Mouse (Mus musculus) forebrain, postnatal 0 days (tissue): Measurements from ENCODE around the gene Kcnip1. TPM values are rescaled to one million over a fixed set of nuclear protein-coding genes. Genes with fewer than 3 reads are reported as not detected.
A peak's percentile ranks its signal among the peaks of the same experiment; 100 is the strongest.

Source experiments
- ATAC-seq: fragments of 200-750 bp; cut with Nextera tagmentation; 2 replicates; pipeline ENCODE4 v1.8.0; 2017; ENCODE audit warnings: mild to moderate bottlenecking, moderate library complexity
- DNase-seq: peaks from one replicate; pipeline ENCODE4 v3.0.0-alpha.2; 2015
- H3K27ac ChIP-seq: fragments of 300-500 bp; sonication (generic); 2 replicates; pipeline ENCODE4 v1.5.1; 2014; ENCODE audit warnings: low read depth, mild to moderate bottlenecking, antibody characterized with exemption, low read length, moderate library complexity, mixed read lengths
- H3K27me3 ChIP-seq: fragments of 300-500 bp; sonication (generic); 2 replicates; pipeline ENCODE4 v1.6.1; 2014; ENCODE audit warnings: mild to moderate bottlenecking, low read length, mixed read lengths; ENCODE audit not compliant: insufficient read depth
- H3K36me3 ChIP-seq: fragments of 300-500 bp; sonication (generic); 2 replicates; pipeline ENCODE4 v1.6.1; 2014; ENCODE audit warnings: mild to moderate bottlenecking, moderate library complexity; ENCODE audit not compliant: insufficient read depth
- H3K4me1 ChIP-seq: fragments of 300-500 bp; sonication (generic); 2 replicates; pipeline ENCODE4 v1.6.1; 2014; ENCODE audit warnings: antibody characterized with exemption; ENCODE audit not compliant: insufficient read depth
- H3K4me2 ChIP-seq: fragments of 300-500 bp; sonication (generic); 2 replicates; pipeline ENCODE4 v1.6.1; 2014; ENCODE audit warnings: low read depth, mild to moderate bottlenecking, moderate library complexity
- H3K4me3 ChIP-seq: fragments of 300-500 bp; sonication (generic); 2 replicates; pipeline ENCODE4 v1.5.1; 2014; ENCODE audit warnings: low read depth, low read length, mixed read lengths
- H3K9ac ChIP-seq: fragments of 300-500 bp; sonication (generic); 2 replicates; pipeline ENCODE4 v1.6.1; 2014; ENCODE audit warnings: mild to moderate bottlenecking
- H3K9me3 ChIP-seq: fragments of 300-500 bp; sonication (generic); 2 replicates; pipeline ENCODE4 v1.6.1; 2016; ENCODE audit warnings: low read length
- CTCF ChIP-seq: sonication (generic); IDR thresholded peaks from 2 replicates; pipeline ENCODE4 v1.5.1; 2016; ENCODE audit warnings: antibody characterized with exemption, control low read depth, low read depth
- WGBS: fragments of 180-500 bp; shearing (Covaris S2); extraction: QIAGEN DNeasy Blood & Tissue Kit; methylation state at CpG from one replicate; pipeline ENCODE4 v1.1.7; 2014; 5-methylcytosine and 5-hydroxymethylcytosine counted together
- polyA plus RNA-seq: library from polyadenylated mRNA; unstranded; fragments of >200 nt; fragmentation: Nextera tagmentation; extraction: Ambion mirVana; gene quantifications from 2 replicates; pipeline ENCODE4 v1.2.1, GENCODE M21; 2015
- total RNA-seq: library from RNA; depleted of rRNA; stranded (reverse); fragments of >200 nt; gene quantifications from 2 replicates; pipeline ENCODE4 v1.2.3, GENCODE M21; 2014

Kcnip1 gene
- total and polyA plus RNA-seq, 2 experiments from 2014 or later = 91.0 to 92.6 TPM

DNA sequence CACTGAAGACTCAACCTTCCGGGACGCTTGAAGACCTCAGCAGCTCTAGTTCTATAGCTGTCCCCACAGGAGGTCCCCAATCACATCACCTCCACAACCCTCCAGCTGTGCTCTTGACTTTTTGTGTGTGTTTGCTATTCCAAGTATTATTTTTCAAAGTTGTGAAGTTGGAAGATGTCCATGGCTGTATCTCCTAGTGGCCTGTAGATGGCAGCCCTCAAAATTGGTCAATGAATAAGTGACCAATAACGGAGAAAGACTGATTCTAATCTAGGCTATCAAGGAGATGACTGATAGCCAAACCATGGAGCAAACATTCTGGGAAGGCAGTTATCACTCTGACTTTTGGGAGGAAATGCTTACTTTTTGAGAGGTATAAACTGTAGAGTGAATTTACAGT, 123.4 kb downstream of the Kcnip1 start:
- TF ChIP-seq CTCF = no peak
- no peak overlapping the region for H3K27ac ChIP-seq
- WGBS = 53% methylated on average over 3 of the region's 3 CpGs
- H3K4me1 ChIP-seq = no peaks in the 10 kb centered on the region
- H3K4me3 ChIP-seq = no peak overlapping the region
- no peaks in the 10 kb centered on the region for H3K9me3 ChIP-seq
- no peaks in the 10 kb centered on the region for H3K27me3 ChIP-seq
- DNase-seq = no peak
- ATAC-seq = no peak
- H3K36me3 ChIP-seq = no peaks in the 10 kb centered on the region
- no peak overlapping the region for H3K9ac ChIP-seq
- H3K4me2 ChIP-seq = no peak overlapping the region

GRCm38 (mm10) chr11:33866775-33867174, 126.2 kb downstream of the Kcnip1 start:
- 48% methylated on average over 6 of the region's 6 CpGs for WGBS
- no peaks in the 10 kb centered on the region for H3K27me3 ChIP-seq
- ATAC-seq (peak; percentile 53), DNase-seq (no peak)
- H3K27ac ChIP-seq = no peak overlapping the region
- H3K9me3 ChIP-seq = no peaks in the 10 kb centered on the region
- no peak overlapping the region for H3K9ac ChIP-seq
- H3K36me3 ChIP-seq = no peaks in the 10 kb centered on the region
- no peak overlapping the region for H3K4me2 ChIP-seq
- H3K4me1 ChIP-seq = no peaks in the 10 kb centered on the region
- no peak for TF ChIP-seq CTCF
- H3K4me3 ChIP-seq = no peak overlapping the region

DNA sequence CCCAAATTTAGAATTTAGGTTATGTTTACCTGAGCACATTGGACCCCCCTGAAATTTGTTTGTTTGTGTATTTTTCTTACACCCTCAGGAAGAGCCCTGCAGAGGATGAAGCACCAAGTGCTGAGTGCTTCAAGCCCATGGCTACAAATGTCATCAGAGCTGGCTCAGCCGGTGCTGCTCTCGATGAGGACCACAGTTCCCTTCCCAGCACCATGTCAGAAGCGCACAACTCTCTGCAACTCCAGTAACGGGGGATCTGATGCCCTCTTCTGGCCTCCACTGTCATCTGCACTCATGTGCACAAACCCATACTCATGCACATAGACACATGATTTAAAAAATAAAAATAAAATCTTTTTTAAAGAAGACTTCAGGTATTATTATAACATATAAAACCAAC, 128.7 kb downstream of the Kcnip1 start:
- 96% methylated on average over 4 of the region's 4 CpGs for WGBS
- Histone ChIP-seq H3K4me1 (no peaks in the 10 kb centered on the region), H3K9ac (no peak overlapping the region), H3K4me3 (no peak overlapping the region), H3K4me2 (no peak overlapping the region), H3K27me3 (no peaks in the 10 kb centered on the region), H3K27ac (no peak overlapping the region), H3K9me3 (no peaks in the 10 kb centered on the region), H3K36me3 (no peaks in the 10 kb centered on the region)
- no peak for ATAC-seq
- no peak for DNase-seq
- no peak for TF ChIP-seq CTCF

GRCm38 (mm10) chr11:33861823-33862222, 131.1 kb downstream of the Kcnip1 start:
- H3K27me3 ChIP-seq = no peaks in the 10 kb centered on the region
- H3K4me3 ChIP-seq = no peak overlapping the region
- H3K36me3 ChIP-seq = no peaks in the 10 kb centered on the region
- DNase-seq = no peak
- no peaks in the 10 kb centered on the region for H3K4me1 ChIP-seq
- no peaks in the 10 kb centered on the region for H3K9me3 ChIP-seq
- no peak overlapping the region for H3K4me2 ChIP-seq
- ATAC-seq = no peak
- no peak overlapping the region for H3K9ac ChIP-seq
- no peak overlapping the region for H3K27ac ChIP-seq
- TF ChIP-seq CTCF = no peak

GRCm38 (mm10) chr11:33860905-33861582, 131.9 kb downstream of the Kcnip1 start:
- DNase-seq = no peak
- no peak overlapping the region for H3K9ac ChIP-seq
- no peaks in the 10 kb centered on the region for H3K9me3 ChIP-seq
- H3K36me3 ChIP-seq = no peaks in the 10 kb centered on the region
- no peak overlapping the region for H3K4me2 ChIP-seq
- 53% methylated on average over 4 of the region's 4 CpGs for whole genome bisulfite sequencing
- no peak overlapping the region for H3K27ac ChIP-seq
- H3K4me3 ChIP-seq = no peak overlapping the region
- TF ChIP-seq CTCF = no peak
- H3K27me3 ChIP-seq = no peaks in the 10 kb centered on the region
- H3K4me1 ChIP-seq = no peaks in the 10 kb centered on the region
- ATAC-seq = 0 out of 2 replicates have a peak, but pooled peaks have one; percentile 14

DNA sequence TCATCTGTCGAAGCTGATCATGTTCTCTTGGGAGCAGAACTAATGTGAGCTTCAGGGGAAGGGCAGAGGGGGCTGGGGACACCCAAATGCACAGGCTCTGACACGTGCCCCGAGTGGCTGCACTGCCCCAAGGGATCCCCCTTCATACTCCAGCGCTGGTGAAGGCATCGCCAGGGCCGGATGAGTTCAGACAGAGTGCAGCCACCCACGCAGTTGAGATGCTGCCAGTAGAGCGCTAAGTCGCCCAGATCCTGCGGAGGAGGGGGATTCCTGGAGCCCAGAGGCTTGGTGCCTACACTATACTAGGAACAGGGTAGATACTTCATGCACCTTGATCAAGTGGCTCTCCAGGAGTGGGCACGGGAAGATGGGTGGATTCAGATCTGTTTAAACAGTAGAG, 143.3 kb downstream of the Kcnip1 start:
- no peaks in the 10 kb centered on the region for H3K36me3 ChIP-seq
- H3K9me3 ChIP-seq = no peaks in the 10 kb centered on the region
- no peak for TF ChIP-seq CTCF
- H3K4me2 ChIP-seq = no peak overlapping the region
- 43% methylated on average over 11 of the region's 11 CpGs for WGBS
- no peak overlapping the region for H3K4me3 ChIP-seq
- DNase-seq (peak; percentile 54), ATAC-seq (peak; percentile 72)
- H3K27me3 ChIP-seq = no peaks in the 10 kb centered on the region
- H3K4me1 ChIP-seq = 0 out of 2 replicates have a peak, but pooled peaks cover 3% of the 10 kb centered on the region
- H3K27ac ChIP-seq = no peak overlapping the region
- H3K9ac ChIP-seq = no peak overlapping the region

DNA sequence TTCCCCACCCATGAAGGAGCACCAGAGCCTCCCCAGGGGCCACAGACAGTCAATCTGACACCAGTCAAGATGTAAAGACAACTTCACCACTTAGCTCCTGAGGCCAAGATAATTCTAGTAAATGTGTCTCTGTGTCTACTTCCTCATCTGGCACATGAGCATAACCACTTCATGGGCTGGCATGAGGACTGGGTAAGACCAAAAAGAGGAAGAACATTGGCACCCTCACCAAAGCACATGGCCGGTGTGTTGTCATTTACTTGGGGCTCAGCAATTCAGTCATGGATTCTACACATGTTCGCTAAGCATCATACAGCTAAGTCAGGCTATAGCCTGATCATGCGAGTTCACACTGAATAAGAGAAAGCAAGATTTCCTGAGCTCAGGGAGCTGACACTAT, 144.3 kb downstream of the Kcnip1 start:
- no peak overlapping the region for H3K4me2 ChIP-seq
- H3K27me3 ChIP-seq = no peaks in the 10 kb centered on the region
- H3K4me3 ChIP-seq = no peak overlapping the region
- no peaks in the 10 kb centered on the region for H3K36me3 ChIP-seq
- no peak overlapping the region for H3K27ac ChIP-seq
- no peaks in the 10 kb centered on the region for H3K9me3 ChIP-seq
- no peak overlapping the region for H3K9ac ChIP-seq
- H3K4me1 ChIP-seq = 0 out of 2 replicates have a peak, but pooled peaks cover 3% of the 10 kb centered on the region
- no peak for TF ChIP-seq CTCF
- ATAC-seq (no peak), DNase-seq (no peak)
- WGBS = 87% methylated on average over 3 of the region's 3 CpGs
